In the genomic region with DNA sequence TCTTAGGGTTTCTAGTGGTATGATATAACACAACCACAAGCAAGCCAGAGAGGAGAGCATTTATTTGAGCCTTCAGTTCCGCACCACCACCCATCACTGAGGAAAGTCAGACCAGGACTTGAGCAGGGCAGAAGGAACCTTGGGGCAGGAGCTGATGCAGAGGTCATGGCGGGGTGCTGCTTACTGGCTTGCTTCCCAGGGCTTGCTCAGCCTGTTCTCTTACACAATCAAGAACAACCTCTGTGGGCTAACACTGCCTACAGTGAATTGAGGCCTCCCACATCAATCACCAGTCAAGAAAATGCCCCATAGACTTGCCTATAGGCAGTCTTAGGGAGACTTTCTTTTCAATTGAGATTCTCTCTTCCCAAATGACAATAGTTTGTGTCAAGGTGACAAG, we compare ENCODE assay signal across 13 mouse cellular contexts.
A peak's percentile ranks its signal among the peaks of the same experiment; 100 is the strongest.
DNase-seq lines count a peak whose midpoint lies in the region; TF ChIP-seq lines count a peak whose summit lies in the region.
"Had no signal": no experiment of that assay in that cellular context is flagged by ENCODE, and none has a peak within 500 bp of the region (broad histone marks: within the 10 kb centered on the region; RNA-seq: fewer than 3 reads in every experiment).

No protein-coding gene starts in this region.

- intact Hi-C loops in gastrocnemius, adult 2 months (cut with DNase I) = no loop called here

- DNase-seq in gastrocnemius, adult 2 months = peak; percentile 24
- no peak for DNase-seq in gastrocnemius, postnatal 10 days
- peak; percentile 6 for DNase-seq in urinary bladder, postnatal 25 days (ENCODE audit: low spot score)
- DNase-seq in urinary bladder, postnatal 10 days (ENCODE audit: low spot score) = no peak
- peak; percentile 21 for DNase-seq in kidney, adult 9 months
- DNase-seq in urinary bladder, postnatal 36 days (ENCODE audit: low spot score in 2 of 2) = peak; percentile 9 to 54
- no peak for DNase-seq in embryo, embryonic 10 days (ENCODE audit: low spot score)
- DNase-seq in embryo, embryonic 9.5 days (ENCODE audit: extremely low spot score) = no peak

- TF ChIP-seq CTCF in gastrocnemius, adult 2 months (IDR thresholded peaks at IDR 0.05) = no peak

- no peak overlapping the region for H3K27ac ChIP-seq in gastrocnemius, adult 2 months
- H3K27ac ChIP-seq: heart, adult 2 months; hindbrain, embryonic 14.5 days; liver, embryonic 14.5 days; neural tube, embryonic 15.5 days had no signal

- no peak overlapping the region for H3K4me3 ChIP-seq in gastrocnemius, adult 2 months
- H3K4me3 ChIP-seq: heart, adult 2 months; megakaryocyte, embryonic 14.5 days; neural tube, embryonic 15.5 days had no signal

Comparison
In these comparisons a context has a peak if more than half of its experiments do, and no peak if none do; other contexts are left out.
1. DNase-seq: peak in gastrocnemius, adult 2 months (single experiment), urinary bladder, postnatal 25 days (single experiment), kidney, adult 9 months (single experiment) and urinary bladder, postnatal 36 days (2 of 2); none in gastrocnemius, postnatal 10 days (single experiment), urinary bladder, postnatal 10 days (single experiment), embryo, embryonic 10 days (single experiment) and embryo, embryonic 9.5 days (single experiment).